Mouse (Mus musculus) right cerebral cortex, postnatal 4 days (tissue): ENCODE measurements around the gene 4930568D16Rik.

Experiments used
- DNase-seq: peaks from one replicate; pipeline ENCODE4 v3.0.0-alpha.2; 2022

The 4930568D16Rik gene

GRCm38 (mm10) chr2:35367629-35368028 is at the start of gene 4930568D16Rik:
TSS of gene 4930568D16Rik (minus strand) at chr2:35367729.
- DNase-seq = no peak

- DNase-seq = no peak
Observed at GRCm38 (mm10) chr2:35417231-35417630, 49.7 kb upstream of the 4930568D16Rik start.

- no peak for DNase-seq
Observed at GRCm38 (mm10) chr2:35416473-35416872, 48.9 kb upstream of the 4930568D16Rik start.

- no peak for DNase-seq
Observed at GRCm38 (mm10) chr2:35412810-35413209, 45.3 kb upstream of the 4930568D16Rik start.

- DNase-seq = no peak
Observed at GRCm38 (mm10) chr2:35412246-35412645, 44.7 kb upstream of the 4930568D16Rik start.

- no peak for DNase-seq
Observed at GRCm38 (mm10) chr2:35411640-35412190, 44.2 kb upstream of the 4930568D16Rik start.

- DNase-seq = no peak
Observed at GRCm38 (mm10) chr2:35409466-35409865, 41.9 kb upstream of the 4930568D16Rik start.

- no peak for DNase-seq
Observed at GRCm38 (mm10) chr2:35408409-35409110, 41.0 kb upstream of the 4930568D16Rik start.

GRCm38 (mm10) chr2:35407878-35408277 is 40.3 kb upstream of the 4930568D16Rik start:
- DNase-seq = no peak

- DNase-seq = no peak
Observed at GRCm38 (mm10) chr2:35407266-35407665, 39.7 kb upstream of the 4930568D16Rik start.

- no peak for DNase-seq
Observed at GRCm38 (mm10) chr2:35406611-35407010, 39.1 kb upstream of the 4930568D16Rik start.

- DNase-seq = no peak
Observed at GRCm38 (mm10) chr2:35402391-35402790, 34.9 kb upstream of the 4930568D16Rik start.

- DNase-seq = no peak
Observed at GRCm38 (mm10) chr2:35400739-35401138, 33.2 kb upstream of the 4930568D16Rik start.

- no peak for DNase-seq
Observed at GRCm38 (mm10) chr2:35398184-35398828, 30.8 kb upstream of the 4930568D16Rik start.

- DNase-seq = peak; percentile 65
Observed at GRCm38 (mm10) chr2:35397590-35398173, 30.2 kb upstream of the 4930568D16Rik start.

GRCm38 (mm10) chr2:35397096-35397495 is 29.6 kb upstream of the 4930568D16Rik start, which contains the start of gene 4930402F06Rik:
TSS of gene 4930402F06Rik (minus strand) at chr2:35397175.
- DNase-seq = peak; percentile 28

GRCm38 (mm10) chr2:35385441-35385871 is 17.9 kb upstream of the 4930568D16Rik start:
- no peak for DNase-seq

GRCm38 (mm10) chr2:35379306-35379705 is 11.8 kb upstream of the 4930568D16Rik start:
- no peak for DNase-seq

GRCm38 (mm10) chr2:35377600-35377999 is 10.1 kb upstream of the 4930568D16Rik start:
- DNase-seq = no peak

GRCm38 (mm10) chr2:35373003-35373402 is 5.5 kb upstream of the 4930568D16Rik start:
- peak; percentile 63 for DNase-seq

GRCm38 (mm10) chr2:35370686-35371085 is 3.2 kb upstream of the 4930568D16Rik start:
- no peak for DNase-seq

GRCm38 (mm10) chr2:35349184-35349583 is 18.3 kb downstream of the 4930568D16Rik start:
- no peak for DNase-seq

- no peak for DNase-seq
Observed at GRCm38 (mm10) chr2:35345984-35346383, 21.5 kb downstream of the 4930568D16Rik start.

GRCm38 (mm10) chr2:35342605-35343004 is 24.9 kb downstream of the 4930568D16Rik start:
- DNase-seq = no peak
